9 mouse cellular contexts compared by ENCODE assay signal in genomic region chr11:48817794-48818193, GRCm38 (mm10). TPM values are rescaled to one million over a fixed set of nuclear protein-coding genes. Genes with fewer than 3 reads are reported as not detected.
A peak's percentile ranks its signal among the peaks of the same experiment; 100 is the strongest.
DNase-seq lines count a peak whose midpoint lies in the region; ATAC-seq and TF ChIP-seq lines count a peak whose summit lies in the region.
"Had no signal": no experiment of that assay in that cellular context is flagged by ENCODE, and none has a peak within 500 bp of the region (broad histone marks: within the 10 kb centered on the region; RNA-seq: fewer than 3 reads in every experiment).

No protein-coding gene starts in this region.

- 4% methylated on average over 9 of the region's 9 CpGs for WGBS in heart, embryonic 13.5 days
- WGBS in heart, postnatal 0 days, result 3% methylated on average over 9 of the region's 9 CpGs
- WGBS in midbrain, embryonic 10.5 days, result 8% methylated on average over 9 of the region's 9 CpGs

- H3K27ac ChIP-seq in heart, embryonic 13.5 days (replicated peaks), result peak overlapping the region; percentile 99
- H3K27ac ChIP-seq in ES-Bruce4 (ENCODE audit: insufficient read depth, low read length), result peak overlapping the region; percentile 51
- peak overlapping the region; percentile 97 for H3K27ac ChIP-seq in heart, postnatal 0 days (ENCODE audit: low read depth)
- peak overlapping the region; percentile 97 for H3K27ac ChIP-seq in midbrain, embryonic 10.5 days (replicated peaks)

- TF ChIP-seq CTCF in ES-Bruce4 (IDR thresholded peaks at IDR 0.05; ENCODE audit: low read depth, low read length), result no peak
- no peak for TF ChIP-seq CTCF in heart, postnatal 0 days (IDR thresholded peaks at IDR 0.05; ENCODE audit: low read depth)

- no peak for DNase-seq in heart, adult 11 months
- DNase-seq in heart, postnatal 0 days (ENCODE audit: low spot score), result no peak
- DNase-seq in midbrain, embryonic 10.5 days (ENCODE audit: low spot score), result no peak
- DNase-seq in thymus, postnatal 10 days (ENCODE audit: low spot score in 2 of 2), result no peak
- DNase-seq in gastrocnemius, postnatal 10 days, result no peak

- peaks cover 28% of the 10 kb centered on the region for H3K4me1 ChIP-seq in heart, embryonic 13.5 days
- peaks cover 2% of the 10 kb centered on the region for H3K4me1 ChIP-seq in ES-Bruce4 (ENCODE audit: control insufficient read depth, insufficient read depth, low read length)
- H3K4me1 ChIP-seq in heart, postnatal 0 days (ENCODE audit: control insufficient read depth, insufficient read depth), result peaks cover 15% of the 10 kb centered on the region; the same call in 1 of the 2 replicates
- H3K4me1 ChIP-seq in midbrain, embryonic 10.5 days, result peaks cover 20% of the 10 kb centered on the region

- H3K36me3 ChIP-seq in heart, embryonic 13.5 days, result peaks cover 29% of the 10 kb centered on the region
- peaks cover 11% of the 10 kb centered on the region for H3K36me3 ChIP-seq in ES-Bruce4 (ENCODE audit: control insufficient read depth, insufficient read depth, low read length, poor library complexity, severe bottlenecking)
- 0 out of 2 replicates have a peak, but pooled peaks cover 4% of the 10 kb centered on the region for H3K36me3 ChIP-seq in heart, postnatal 0 days (replicated peaks; ENCODE audit: control insufficient read depth, insufficient read depth, low read length)
- H3K36me3 ChIP-seq in midbrain, embryonic 10.5 days, result peaks cover 26% of the 10 kb centered on the region

- no peaks in the 10 kb centered on the region for H3K9me3 ChIP-seq in heart, embryonic 13.5 days
- no peaks in the 10 kb centered on the region for H3K9me3 ChIP-seq in ES-Bruce4 (replicated peaks; ENCODE audit: control insufficient read depth, insufficient read depth, low read length, poor library complexity, severe bottlenecking)
- no peaks in the 10 kb centered on the region for H3K9me3 ChIP-seq in heart, postnatal 0 days (replicated peaks; ENCODE audit: control insufficient read depth, low read length)
- H3K9me3 ChIP-seq in midbrain, embryonic 10.5 days (replicated peaks), result no peaks in the 10 kb centered on the region

- peak overlapping the region; percentile 96 for H3K9ac ChIP-seq in heart, embryonic 13.5 days
- peak overlapping the region; percentile 35 for H3K9ac ChIP-seq in ES-Bruce4 (ENCODE audit: low read depth, poor library complexity, severe bottlenecking)
- H3K9ac ChIP-seq in heart, postnatal 0 days (replicated peaks; ENCODE audit: low read depth, low read length), result peak overlapping the region; percentile 50

- no peak for ATAC-seq in heart, embryonic 13.5 days (ENCODE audit: extremely low read depth, insufficient number of reproducible peaks, low FRiP score, low TSS enrichment)
- no peak for ATAC-seq in heart, postnatal 0 days (ENCODE audit: insufficient read depth, low read depth)
- no peak for ATAC-seq in cerebellum, adult (ENCODE audit: insufficient number of reproducible peaks, low FRiP score, low TSS enrichment)

- no peak for TF ChIP-seq EP300 in ES-Bruce4 (IDR thresholded peaks at IDR 0.05; ENCODE audit: insufficient read depth, low read depth, low read length)
- TF ChIP-seq EP300 in heart, postnatal 0 days (IDR thresholded peaks at IDR 0.05; ENCODE audit: low read depth), result no peak

- H3K27me3 ChIP-seq in heart, embryonic 13.5 days (replicated peaks), result no peaks in the 10 kb centered on the region
- no peaks in the 10 kb centered on the region for H3K27me3 ChIP-seq in ES-Bruce4 (ENCODE audit: control insufficient read depth, insufficient read depth, low read length, poor library complexity, severe bottlenecking)
- H3K27me3 ChIP-seq in heart, postnatal 0 days (ENCODE audit: control insufficient read depth, insufficient read depth, low read length), result no peaks in the 10 kb centered on the region
- no peaks in the 10 kb centered on the region for H3K27me3 ChIP-seq in midbrain, embryonic 10.5 days (ENCODE audit: low read depth, poor library complexity, severe bottlenecking)
- H3K27me3 ChIP-seq: Patski had no signal

- H3K4me3 ChIP-seq in heart, embryonic 13.5 days, result peak overlapping the region; percentile 80
- H3K4me3 ChIP-seq in ES-Bruce4 (ENCODE audit: low read depth, low read length), result peak overlapping the region; percentile 83
- H3K4me3 ChIP-seq in heart, postnatal 0 days (ENCODE audit: low read depth, low read length), result peak overlapping the region; percentile 77
- peak overlapping the region; percentile 93 for H3K4me3 ChIP-seq in midbrain, embryonic 10.5 days

- H3K4me2 ChIP-seq in heart, embryonic 13.5 days, result peak overlapping the region; percentile 94
- H3K4me2 ChIP-seq in heart, postnatal 0 days (ENCODE audit: low read depth, low read length), result peak overlapping the region; percentile 92

- no peak for TF ChIP-seq POLR2A in ES-Bruce4 (IDR thresholded peaks at IDR 0.05; ENCODE audit: insufficient read depth, low read length)

RNA-seq across cellular contexts. Expression of gene Trim41, which starts 0.6 kb away (rescaled TPM):
- 3.2 TPM in 2 replicates for polyA plus RNA-seq in heart, embryonic 13.5 days (2015; fragmentation: Nextera tagmentation; extraction: Ambion mirVana)
- polyA plus RNA-seq in ES-Bruce4 (2011; ENCODE audit: insufficient read depth, insufficient read length, low read depth, missing spikeins), result 29.6 and 32.2 TPM in 2 replicates
- total RNA-seq in heart, postnatal 0 days (2014; rRNA removed; ENCODE audit: low replicate concordance), result 22.7 and 39.6 TPM in 2 replicates
- polyA plus RNA-seq in heart, postnatal 0 days (2015; fragmentation: Nextera tagmentation; extraction: Ambion mirVana), result 2.7 and 2.9 TPM in 2 replicates
- 4.7 and 5.3 TPM in 2 replicates for polyA plus RNA-seq in midbrain, embryonic 10.5 days (2016; fragmentation: Nextera tagmentation; extraction: Ambion mirVana)
- 10 to 100 TPM; 22.2 to 22.8 TPM for total RNA-seq in gastrocnemius, postnatal 10 days (2021)

RNA-seq across cellular contexts. Expression of gene Trim7, which starts 8.1 kb away (rescaled TPM):
- 0.56 and 0.88 TPM in 2 replicates for polyA plus RNA-seq in heart, embryonic 13.5 days (2015; fragmentation: Nextera tagmentation; extraction: Ambion mirVana)
- polyA plus RNA-seq in ES-Bruce4 (2011; ENCODE audit: insufficient read depth, insufficient read length, low read depth, missing spikeins), result 8.1 and 8.7 TPM in 2 replicates
- total RNA-seq in heart, postnatal 0 days (2014; rRNA removed; ENCODE audit: low replicate concordance), result 1.1 and 5.3 TPM in 2 replicates
- polyA plus RNA-seq in heart, postnatal 0 days (2015; fragmentation: Nextera tagmentation; extraction: Ambion mirVana), result 1.3 and 1.9 TPM in 2 replicates
- polyA plus RNA-seq in midbrain, embryonic 10.5 days (2016; fragmentation: Nextera tagmentation; extraction: Ambion mirVana), result 0.32 and 0.99 TPM in 2 replicates
- 100 to 1,000 TPM; 107 to 110 TPM for total RNA-seq in gastrocnemius, postnatal 10 days (2021)

RNA-seq across cellular contexts. Expression of gene Gm12184, which starts 8.7 kb away (rescaled TPM):
- polyA plus RNA-seq in heart, embryonic 13.5 days (2015; fragmentation: Nextera tagmentation; extraction: Ambion mirVana), result 0.53 and 1.2 TPM in 2 replicates
- polyA plus RNA-seq in ES-Bruce4 (2011; ENCODE audit: insufficient read depth, insufficient read length, low read depth, missing spikeins), result 88.5 and 95.4 TPM in 2 replicates
- 1.8 and 27.8 TPM in 2 replicates for total RNA-seq in heart, postnatal 0 days (2014; rRNA removed; ENCODE audit: low replicate concordance)
- 1.8 and 2.7 TPM in 2 replicates for polyA plus RNA-seq in heart, postnatal 0 days (2015; fragmentation: Nextera tagmentation; extraction: Ambion mirVana)
- 2.1 and 3.2 TPM in 2 replicates for polyA plus RNA-seq in midbrain, embryonic 10.5 days (2016; fragmentation: Nextera tagmentation; extraction: Ambion mirVana)
- 1 to 10 TPM; 1.8 to 3.6 TPM for total RNA-seq in gastrocnemius, postnatal 10 days (2021)

RNA-seq across cellular contexts. Expression of gene Rack1, which starts 17.7 kb away (rescaled TPM):
- polyA plus RNA-seq in heart, embryonic 13.5 days (2015; fragmentation: Nextera tagmentation; extraction: Ambion mirVana), result 444 and 458 TPM in 2 replicates
- 2,044 and 2,161 TPM in 2 replicates for polyA plus RNA-seq in ES-Bruce4 (2011; ENCODE audit: insufficient read depth, insufficient read length, low read depth, missing spikeins)
- total RNA-seq in heart, postnatal 0 days (2014; rRNA removed; ENCODE audit: low replicate concordance), result 1,323 and 1,324 TPM in 2 replicates
- 292 and 307 TPM in 2 replicates for polyA plus RNA-seq in heart, postnatal 0 days (2015; fragmentation: Nextera tagmentation; extraction: Ambion mirVana)
- 659 and 788 TPM in 2 replicates for polyA plus RNA-seq in midbrain, embryonic 10.5 days (2016; fragmentation: Nextera tagmentation; extraction: Ambion mirVana)
- 100 to 1,000 TPM; 536 to 557 TPM for total RNA-seq in gastrocnemius, postnatal 10 days (2021)

RNA-seq across cellular contexts. Expression of gene Irgm1, which starts 53.7 kb away (rescaled TPM):
- polyA plus RNA-seq in heart, embryonic 13.5 days (2015; fragmentation: Nextera tagmentation; extraction: Ambion mirVana), result 8.4 and 10.6 TPM in 2 replicates
- polyA plus RNA-seq in ES-Bruce4 (2011; ENCODE audit: insufficient read depth, insufficient read length, low read depth, missing spikeins), result 18.5 and 20.1 TPM in 2 replicates
- total RNA-seq in heart, postnatal 0 days (2014; rRNA removed; ENCODE audit: low replicate concordance), result 23.0 and 34.7 TPM in 2 replicates
- polyA plus RNA-seq in heart, postnatal 0 days (2015; fragmentation: Nextera tagmentation; extraction: Ambion mirVana), result 13.8 and 15.0 TPM in 2 replicates
- 1.2 and 1.6 TPM in 2 replicates for polyA plus RNA-seq in midbrain, embryonic 10.5 days (2016; fragmentation: Nextera tagmentation; extraction: Ambion mirVana)
- 1 to 10 TPM; 5.9 to 7.0 TPM for total RNA-seq in gastrocnemius, postnatal 10 days (2021)

Comparison
In these comparisons a context has a peak if more than half of its experiments do, and no peak if none do; other contexts are left out.
1. H3K9ac ChIP-seq: peak in every context shown above with its lines; median percentile 96 in heart, embryonic 13.5 days; 50 in heart, postnatal 0 days; 35 in ES-Bruce4.
2. RNA of gene Gm12184, which starts 8.7 kb away (polyA plus RNA-seq): 88.5 to 95.4 TPM in ES-Bruce4; 1.8 to 2.7 TPM in heart, postnatal 0 days, 2.1 to 3.2 TPM in midbrain, embryonic 10.5 days and 0.53 to 1.2 TPM in heart, embryonic 13.5 days; every median in the first group is over 10 times any median in the second.
3. Peak in every context shown above with its lines, with median percentiles within 50 percentile points of each other: H3K27ac ChIP-seq and H3K4me3 ChIP-seq.